Mouse (Mus musculus) neutrophil, adult 5-6 weeks (primary cell): ENCODE measurements around the gene Lrrc25. TPM values are rescaled to one million over a fixed set of nuclear protein-coding genes. Genes with fewer than 3 reads are reported as not detected.
A peak's percentile ranks its signal among the peaks of the same experiment; 100 is the strongest.

Experiments used
- ATAC-seq: fragments of 151-379, 151-347 bp; 2 replicates; pipeline ENCODE4 v1.8.0; 2017; ENCODE audit warnings: mild to moderate bottlenecking, moderate TSS enrichment; ENCODE audit not compliant: insufficient number of reproducible peaks, poor library complexity, low FRiP score, severe bottlenecking; ENCODE audit errors: extremely low read depth
- total RNA-seq: library from RNA; stranded (forward); fragments of 200-1000 nt; gene quantifications from 2 replicates; pipeline ENCODE4 v1.2.3, GENCODE M21; 2017

The Lrrc25 gene
- total RNA-seq, 1 experiment from 2014 or later = 54.1 TPM

DNA sequence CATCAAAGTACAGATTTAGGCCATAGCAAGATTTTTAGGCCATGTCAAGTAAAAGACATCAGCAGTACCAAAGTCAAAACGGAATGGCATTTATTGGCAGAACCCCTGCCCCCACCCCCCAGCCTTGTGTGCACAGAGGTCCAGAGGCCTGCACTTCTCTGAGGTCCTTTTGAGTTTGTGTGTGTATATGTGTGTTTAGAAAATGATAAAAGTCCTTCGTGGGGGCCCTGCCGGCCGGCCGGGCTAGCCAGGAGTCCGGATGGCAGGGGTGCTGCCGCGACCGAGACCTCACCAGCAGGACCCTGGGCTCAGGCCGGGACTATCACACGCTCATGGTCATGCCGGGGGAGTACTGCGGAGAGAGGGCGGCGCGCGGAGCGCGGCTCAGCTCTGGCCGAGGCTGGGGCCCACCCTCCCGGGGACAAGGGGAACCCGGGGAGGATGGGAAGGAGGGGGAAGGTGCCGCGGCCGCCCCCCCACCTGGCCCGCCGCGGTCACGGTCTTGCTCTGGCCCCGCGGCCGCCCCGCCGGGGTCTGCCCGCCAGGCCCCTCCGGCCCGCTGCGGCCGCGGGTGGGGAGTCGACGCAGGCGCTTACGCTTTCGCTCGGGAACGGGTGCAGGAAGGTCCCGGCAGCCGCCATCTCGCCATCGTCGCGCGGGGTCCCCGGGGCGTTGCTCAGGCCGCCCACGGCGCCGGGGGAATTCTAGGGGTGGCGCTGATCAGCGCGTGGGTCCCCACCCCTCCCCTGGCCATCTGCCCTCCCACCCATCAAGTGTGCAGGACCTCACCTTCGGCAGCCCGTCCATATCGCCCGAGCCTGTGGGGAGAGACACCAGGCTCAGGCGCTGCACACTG is 18.3 kb upstream of the Lrrc25 start:
- no peak for ATAC-seq

DNA sequence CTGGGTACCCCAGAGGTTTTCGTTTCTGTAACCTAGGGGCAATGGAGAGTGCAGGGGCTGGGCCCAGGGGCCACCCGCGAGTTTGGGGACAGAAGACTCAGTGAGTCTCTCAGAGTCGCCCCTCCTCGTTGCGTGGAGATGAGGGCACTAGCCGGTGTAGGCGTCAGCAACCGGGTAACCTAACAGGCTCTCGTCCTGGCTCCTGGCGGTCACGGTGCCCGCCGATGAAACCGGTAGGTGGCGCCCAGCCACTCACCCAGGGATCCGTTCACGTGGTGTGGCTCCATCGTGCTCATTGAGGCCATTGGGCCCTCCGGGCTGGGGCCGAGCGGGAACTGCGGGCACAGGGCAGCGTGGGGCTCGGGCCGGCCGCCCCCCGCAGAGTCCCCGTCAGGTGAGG is 17.7 kb upstream of the Lrrc25 start:
- ATAC-seq = no peak

DNA sequence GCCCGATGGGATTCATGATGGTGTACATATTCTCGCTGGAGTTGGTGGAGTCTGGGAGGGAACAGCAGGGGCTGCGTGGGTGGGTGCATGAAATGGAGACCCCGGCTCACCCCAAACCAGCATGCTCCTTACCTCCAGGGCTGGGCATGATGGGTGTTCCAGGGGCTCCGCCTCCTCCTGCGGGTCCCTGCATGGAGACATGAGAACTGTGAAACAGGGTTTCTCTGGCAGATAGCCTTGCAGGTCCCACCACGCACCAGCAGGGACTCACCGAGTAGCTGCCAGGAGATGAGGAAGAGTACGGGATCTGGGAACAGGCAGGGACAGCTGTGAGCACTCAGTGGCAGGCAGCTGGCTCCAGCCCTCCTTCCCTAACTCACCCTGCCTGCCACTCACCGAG is 17.2 kb upstream of the Lrrc25 start:
- no peak for ATAC-seq

DNA sequence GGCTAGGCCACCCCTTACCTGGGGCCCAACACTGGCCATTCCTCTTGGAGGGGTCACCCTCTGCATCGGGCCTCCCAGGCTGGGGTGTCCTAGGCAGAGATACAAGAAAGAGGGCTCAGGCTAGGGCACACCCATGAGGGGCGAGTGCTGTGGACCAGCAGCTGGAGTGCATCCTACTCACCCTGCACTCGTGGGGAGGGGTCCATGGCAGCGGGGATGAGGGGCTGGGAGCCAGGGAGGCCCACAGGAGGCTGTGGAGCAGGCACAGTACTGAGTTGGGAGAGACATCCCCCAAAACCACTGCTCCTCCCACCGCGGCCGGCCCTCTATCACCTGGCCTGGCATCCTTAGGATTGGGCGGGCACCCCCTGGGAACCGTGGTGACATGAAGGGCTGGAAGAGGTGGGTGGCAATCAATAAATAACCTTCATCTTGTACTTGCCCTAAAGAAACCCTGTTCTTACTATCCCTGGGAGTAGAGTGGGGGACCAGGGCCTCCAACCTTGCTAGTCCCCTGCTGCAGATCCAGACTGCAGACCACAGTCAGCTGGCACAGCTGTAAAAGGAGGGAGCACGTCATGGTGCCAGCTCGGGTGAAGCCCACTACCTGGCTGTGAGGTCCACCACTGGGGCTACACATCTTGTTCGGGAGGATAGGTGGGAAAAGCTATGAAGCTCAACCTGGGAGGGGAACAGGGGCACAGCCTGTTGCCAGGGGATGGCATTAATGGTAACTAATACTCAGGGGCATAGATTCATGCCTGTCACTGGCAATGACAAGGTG is 16.3 kb upstream of the Lrrc25 start:
- no peak for ATAC-seq

DNA sequence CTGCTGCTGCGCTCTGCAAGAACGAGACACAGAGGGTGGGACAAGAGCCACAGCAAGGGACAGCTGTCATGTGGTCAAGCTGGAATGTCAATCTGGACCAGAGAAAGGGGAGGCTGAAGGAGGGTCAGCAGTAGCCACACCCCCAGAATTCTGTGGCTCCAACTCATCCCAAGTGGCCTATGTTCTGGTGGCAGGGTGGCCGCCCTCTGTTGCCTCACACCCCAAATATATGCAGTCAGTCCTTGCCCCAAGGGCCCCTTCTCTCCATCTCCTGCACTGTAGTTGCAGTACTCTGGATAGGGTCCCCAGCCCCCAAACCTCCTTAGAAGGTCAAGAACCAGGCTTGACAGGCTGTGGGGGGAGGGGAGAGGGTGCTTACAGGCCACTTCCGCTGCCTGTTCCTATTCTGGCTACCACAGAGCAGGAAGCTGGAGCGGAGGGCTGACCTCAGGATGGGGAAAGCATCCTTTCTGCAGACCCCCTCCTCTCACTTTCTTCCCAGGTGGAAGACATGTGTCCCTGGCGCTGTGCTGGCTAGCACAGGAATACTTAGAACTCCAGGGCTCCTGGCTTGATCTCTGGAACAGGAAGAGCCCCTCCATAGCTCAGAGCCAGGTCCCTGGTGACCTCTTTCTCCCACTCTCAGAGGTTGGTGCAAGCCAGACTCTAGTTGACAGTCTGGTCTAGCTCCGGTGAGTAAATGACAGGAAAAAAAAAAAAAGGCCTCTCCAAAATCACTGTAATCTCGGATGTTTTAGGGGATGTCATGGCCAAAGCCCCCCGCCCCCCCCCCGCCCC is 15.3 kb upstream of the Lrrc25 start:
- ATAC-seq = no peak

DNA sequence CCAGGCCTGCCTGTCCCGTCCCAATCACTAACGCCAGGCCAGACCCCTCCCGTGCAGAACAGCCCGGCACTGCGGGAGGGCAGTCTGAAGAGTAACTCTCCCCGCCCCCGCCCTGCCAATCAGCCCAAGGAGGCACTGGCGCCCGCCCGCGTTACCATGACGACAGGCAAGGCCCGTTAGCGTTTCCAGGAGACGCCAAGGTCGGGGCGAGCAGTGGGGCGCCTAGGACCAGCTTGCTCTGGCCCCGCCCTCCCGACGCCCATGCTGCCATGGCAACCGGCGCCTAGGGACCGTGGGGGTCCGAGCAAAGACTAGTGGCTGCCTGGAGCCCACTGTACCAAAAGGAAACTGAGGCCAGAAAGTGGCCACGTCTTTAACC is 14.7 kb upstream of the Lrrc25 start:
- ATAC-seq = peak; percentile 63

DNA sequence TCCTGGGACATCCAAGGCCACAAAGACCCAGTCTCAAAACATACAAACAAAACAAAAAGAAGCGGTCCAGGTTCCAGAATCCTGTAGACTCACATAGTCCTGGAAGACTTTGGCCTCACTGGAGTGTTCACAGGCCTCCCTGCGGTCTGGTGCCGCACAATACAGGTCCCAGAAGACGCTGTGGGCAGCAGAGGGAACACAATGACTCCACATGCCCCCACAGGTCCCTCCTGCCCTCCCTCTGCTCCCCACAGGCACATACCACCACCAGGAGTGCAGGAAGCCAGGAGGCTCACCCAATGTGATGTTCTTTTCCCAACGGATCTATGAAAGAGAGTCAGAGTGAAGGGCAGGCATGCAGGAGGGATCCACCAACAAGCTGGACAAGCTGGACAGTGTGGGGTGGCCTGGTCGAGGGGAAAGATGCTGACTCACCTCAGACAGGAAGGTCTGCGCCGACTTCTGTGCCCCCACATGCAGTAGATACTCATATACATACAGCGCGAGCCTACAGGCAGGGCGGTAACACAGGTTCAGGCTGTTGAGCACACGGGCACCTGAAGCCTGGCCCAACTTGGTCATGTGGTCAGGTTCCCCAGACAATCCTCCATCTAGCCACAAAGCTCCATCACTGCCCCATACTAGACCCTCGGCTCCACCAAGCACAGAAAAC is 13.7 kb upstream of the Lrrc25 start:
- no peak for ATAC-seq

DNA sequence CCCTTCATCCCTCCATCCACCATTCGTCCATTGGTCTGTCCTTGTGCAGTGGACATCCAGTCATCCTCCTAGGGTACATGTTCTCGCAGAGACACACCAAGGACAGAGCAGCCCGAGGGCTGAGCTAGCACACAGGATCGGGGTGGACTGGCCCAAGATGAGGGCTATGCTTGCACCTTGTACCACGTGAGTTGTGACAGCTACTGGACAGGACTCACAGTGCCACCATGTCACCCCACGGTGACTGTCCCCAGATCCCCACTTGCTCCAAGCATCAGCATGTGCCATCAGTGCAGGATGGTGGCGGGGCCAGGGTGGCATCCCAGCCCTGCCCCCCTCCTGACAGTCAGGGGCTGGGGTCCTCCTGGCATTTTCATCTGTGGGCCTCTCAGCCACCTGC is 11.4 kb upstream of the Lrrc25 start:
- ATAC-seq = no peak

DNA sequence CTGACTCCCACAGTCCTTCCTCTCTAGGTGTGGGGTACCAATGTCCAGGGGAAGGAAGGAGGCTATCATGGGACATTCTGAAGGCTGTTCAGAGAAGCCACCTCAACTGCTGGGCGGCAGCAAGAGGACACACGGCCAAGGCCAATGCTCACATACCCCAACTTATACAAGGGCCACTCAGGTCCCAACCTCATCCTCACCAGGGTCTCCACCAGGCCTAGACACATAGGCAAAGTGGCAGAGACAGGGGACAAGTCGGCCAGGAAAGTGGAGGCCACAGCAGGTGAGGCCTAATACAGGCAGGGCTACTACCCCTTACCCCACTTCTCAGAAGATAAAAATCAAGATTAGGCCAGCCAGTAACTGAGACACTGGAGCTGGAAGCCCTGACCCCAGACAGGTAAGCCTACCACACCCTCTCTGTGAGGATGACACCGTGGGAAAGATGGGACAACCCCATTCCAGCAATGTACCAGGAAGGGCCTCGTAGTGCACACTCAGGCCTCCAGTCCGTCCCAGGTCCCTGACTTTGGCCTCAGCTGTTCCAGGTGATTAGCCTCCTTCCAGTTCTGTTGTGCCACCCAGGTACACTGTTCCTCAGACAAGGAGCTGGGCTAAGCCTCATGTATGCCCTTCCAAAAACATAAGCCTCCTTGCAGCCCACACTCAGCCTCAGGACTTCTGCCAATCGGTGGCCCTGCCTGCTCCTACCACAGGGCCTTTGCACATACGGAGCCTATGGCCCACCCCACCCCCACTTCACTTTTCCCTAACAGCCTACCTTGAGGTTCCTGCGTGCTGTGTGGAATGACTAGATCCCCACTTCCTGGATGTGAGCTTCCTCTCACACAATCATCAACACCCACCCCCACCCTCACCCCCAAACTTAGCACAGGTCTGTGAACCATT is 9.8 kb upstream of the Lrrc25 start:
- ATAC-seq = no peak

DNA sequence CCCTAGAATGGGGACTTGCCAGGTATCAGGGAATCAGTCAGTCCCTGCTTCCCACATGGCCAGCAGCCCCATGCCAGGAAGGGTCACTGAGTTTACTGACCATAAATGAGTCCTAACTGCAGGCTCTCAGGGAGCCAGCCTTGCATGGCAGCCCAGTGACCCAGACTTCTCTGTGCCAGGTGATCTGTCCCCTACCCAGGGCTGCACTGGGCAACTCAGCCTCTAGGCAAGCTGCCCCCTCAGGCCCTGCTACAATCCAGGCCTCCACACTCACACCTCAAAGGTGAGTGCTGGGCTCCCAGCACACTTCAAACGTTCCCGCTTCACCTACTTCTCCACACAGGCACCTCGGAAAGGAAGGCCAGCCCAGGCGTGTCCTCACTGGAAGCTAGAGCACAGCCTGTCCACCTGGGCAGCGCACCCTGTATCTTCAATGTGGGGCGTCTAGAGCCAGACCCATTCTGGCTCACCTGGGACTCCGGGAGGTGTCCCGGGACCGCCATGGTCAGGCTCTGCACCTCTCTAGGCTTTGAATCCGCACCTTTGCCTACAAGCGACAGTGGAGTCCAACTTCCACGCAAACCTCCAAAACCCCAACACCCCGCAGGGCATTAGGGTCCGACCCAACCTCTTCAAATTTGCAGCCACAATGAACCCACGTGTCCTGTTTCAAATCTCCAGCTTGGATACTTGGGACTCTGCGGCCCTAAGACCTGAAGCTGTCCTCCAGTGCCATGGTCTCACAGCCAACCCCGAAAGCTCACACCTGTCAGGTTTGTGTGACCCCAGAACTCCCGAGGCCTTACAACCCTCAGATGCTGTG is 9.0 kb upstream of the Lrrc25 start:
- no peak for ATAC-seq

DNA sequence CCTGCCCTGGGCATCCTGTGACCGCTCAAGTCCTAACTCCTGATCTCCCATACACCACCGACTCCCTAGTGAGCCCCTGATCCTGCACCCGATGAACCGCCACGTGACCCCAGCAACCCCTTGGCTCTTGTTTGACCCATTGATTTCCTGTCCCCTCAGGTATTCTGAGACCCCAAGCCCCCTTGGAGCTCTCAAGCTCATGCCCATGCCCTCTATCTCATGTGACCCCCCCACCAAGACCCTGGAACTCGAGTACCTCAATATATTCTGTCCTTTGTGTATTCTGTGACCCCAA is 8.4 kb upstream of the Lrrc25 start:
- ATAC-seq = no peak

DNA sequence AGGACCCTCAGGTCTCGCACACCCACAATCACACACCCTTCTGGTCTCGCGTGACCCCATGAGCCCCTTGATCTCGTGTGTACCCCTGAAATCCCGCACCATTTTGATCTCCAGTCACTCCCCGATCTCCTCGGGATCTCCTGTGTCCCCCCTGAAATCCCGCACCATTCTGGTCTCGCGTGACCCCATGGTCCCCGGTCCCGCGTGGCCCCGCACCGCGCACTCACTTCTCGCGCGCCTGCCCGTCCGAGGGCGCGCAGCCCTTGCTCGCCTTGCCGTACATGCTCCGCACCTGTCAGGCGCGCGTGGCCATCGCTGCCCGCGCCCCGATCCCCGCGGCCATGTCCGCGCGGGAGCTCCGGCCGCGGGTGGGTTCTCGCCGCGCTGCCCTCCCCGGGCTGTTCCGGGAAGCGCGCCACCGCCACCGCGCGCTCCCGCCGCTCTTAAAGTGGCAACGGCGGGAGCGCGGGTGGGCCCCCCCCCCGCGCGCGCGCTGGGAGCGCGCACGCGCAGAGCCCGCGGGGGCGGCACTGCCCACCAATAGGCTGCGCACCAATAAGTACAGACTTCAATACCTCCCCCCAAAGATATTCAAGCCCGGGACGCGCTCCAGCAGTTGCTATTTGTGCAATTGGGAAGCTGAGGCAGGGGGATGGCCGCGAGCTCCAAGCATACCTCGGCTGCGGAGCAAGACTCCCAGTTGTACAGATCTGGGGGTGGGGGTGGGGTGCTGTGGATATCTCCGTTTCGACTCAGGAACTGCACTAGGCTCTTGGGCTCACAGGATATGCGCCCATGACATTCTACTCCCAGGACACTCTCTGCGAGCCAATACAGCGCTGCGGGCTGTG is 7.8 kb upstream of the Lrrc25 start:
- no peak for ATAC-seq

DNA sequence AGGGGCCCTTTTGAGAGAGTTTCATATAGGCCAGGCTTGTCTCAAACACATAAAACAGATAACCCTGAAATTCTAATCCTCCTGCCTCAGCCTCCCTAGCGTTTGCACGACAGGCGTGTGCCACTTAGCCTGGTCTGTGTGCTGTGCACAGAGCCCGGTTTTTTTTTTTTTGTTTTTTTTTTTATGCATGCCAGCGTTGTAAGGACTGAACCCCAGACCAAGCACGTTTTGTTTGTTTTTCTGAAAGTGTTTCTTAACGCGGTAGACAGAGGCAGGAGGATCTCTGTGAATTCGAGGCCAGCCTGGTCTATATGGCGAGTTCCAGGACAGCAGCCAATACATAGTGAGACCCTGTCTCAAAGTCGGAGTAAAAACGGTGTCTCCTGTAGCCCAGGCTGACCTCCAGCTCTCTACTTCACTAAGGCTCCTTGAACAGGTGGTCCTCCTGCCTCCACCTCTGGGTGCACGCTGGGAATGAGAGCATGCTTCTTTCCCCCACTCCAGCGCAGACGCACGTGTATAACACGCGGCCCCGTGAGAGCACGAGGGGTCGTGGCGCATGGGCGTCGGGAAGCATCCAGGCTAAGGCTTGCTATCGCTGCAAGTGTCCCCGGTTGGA is 7.1 kb upstream of the Lrrc25 start, which contains the start of gene Ssbp4:
TSS of gene Ssbp4 (minus strand) at position 124 of the 619 bp plus-strand sequence.
- no peak for ATAC-seq

DNA sequence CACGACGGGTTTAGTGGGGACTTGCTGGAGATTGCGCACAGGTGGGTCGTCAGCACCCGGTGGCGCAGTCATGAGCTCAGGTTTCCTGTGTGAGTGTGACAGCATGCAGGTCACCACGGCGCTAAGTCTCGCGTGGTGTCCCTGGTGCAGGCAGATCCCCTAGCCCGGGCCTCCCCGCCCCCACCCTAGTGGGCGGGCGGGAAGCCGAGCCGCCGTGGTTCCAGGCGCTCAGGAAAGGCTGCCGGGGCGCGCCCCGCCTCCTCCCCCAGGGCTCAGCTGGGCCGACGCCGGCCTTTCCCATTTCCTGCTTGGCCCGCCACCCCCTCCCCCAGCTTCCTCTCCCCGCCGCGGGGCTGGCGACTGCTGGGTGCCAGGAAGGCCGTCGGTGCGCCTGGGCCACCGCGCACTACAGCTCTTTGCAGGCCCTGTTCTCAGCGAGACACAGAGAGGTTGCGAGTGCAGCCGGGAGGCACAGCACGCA is 6.5 kb upstream of the Lrrc25 start:
- ATAC-seq = peak; percentile 37

DNA sequence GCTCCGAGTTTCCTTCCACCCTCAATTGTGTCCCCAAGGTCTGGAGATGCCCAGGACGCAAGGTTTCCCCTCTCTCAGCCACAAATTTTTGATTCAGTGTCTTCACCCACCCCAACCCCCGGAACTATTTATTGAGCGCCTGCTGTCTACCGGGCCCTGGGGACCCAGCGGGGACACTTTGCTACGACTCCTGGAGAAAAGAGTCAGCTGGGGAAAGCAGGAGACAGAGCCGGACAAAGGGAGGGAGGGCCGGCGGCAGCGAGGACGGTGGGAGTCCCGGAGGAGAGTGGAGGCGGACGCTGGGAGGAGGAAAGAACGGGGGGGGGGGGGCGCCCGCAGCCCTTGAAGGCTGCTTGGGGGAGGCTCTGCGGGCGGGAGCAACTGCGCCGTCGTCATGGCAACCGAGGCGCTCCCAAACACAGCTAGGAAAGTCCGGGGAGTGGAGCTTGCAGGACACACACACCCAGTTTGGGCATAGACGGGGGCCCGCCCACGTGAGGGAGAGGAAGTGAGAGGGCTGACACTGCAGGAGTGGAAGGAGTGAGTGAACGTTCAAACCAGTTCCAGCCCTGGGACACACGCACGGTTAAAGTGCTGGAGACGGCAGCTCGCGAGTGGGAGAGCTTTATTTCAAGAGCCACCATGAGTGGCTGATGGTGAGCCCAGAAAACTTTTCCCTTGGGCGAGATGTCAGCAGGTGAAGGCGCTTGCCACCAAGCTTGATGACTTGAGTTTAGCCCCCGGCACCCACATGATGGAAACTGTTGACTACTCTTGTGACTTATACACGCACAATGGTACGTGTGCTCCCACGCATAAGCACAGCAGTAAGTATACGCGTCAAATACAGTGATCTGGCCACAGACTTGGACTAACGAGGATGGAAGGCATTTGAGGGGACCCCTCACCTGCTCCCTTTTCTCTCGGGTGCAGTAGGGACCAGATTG is 5.8 kb upstream of the Lrrc25 start:
- peak; percentile 74 for ATAC-seq
